Mouse (Mus musculus) E14TG2a.4 (cell line): ENCODE measurements around the gene Pxdn.
A peak's percentile ranks its signal among the peaks of the same experiment; 100 is the strongest.

Experiments
- H3K27me3 ChIP-seq: 2 replicates; pipeline ENCODE4 v1.6.1; 2014; ENCODE audit warnings: low read length, control low read depth; ENCODE audit not compliant: insufficient read depth
- H3K36me3 ChIP-seq: 2 replicates; pipeline ENCODE4 v1.6.1; 2014; ENCODE audit warnings: low read length, control low read depth; ENCODE audit not compliant: insufficient read depth
- H3K4me1 ChIP-seq: replicated peaks from 2 replicates; pipeline ENCODE4 v1.6.1; 2014; ENCODE audit warnings: low read depth, low read length, control low read depth
- H3K4me3 ChIP-seq: replicated peaks from 2 replicates; pipeline ENCODE4 v1.5.1; 2014; ENCODE audit warnings: mild to moderate bottlenecking, low read length
- H3K9me3 ChIP-seq: 2 replicates; pipeline ENCODE4 v1.6.1; 2014; ENCODE audit warnings: low read length, control low read depth
- CTCF ChIP-seq: conservative IDR thresholded peaks from 2 replicates; pipeline ENCODE4 v1.5.1; 2014; ENCODE audit warnings: low read length
- NANOG ChIP-seq: IDR thresholded peaks from 2 replicates; pipeline ENCODE4 v1.6.1; 2014; ENCODE audit warnings: borderline replicate concordance, low read length, mixed read lengths
- POU5F1 ChIP-seq: IDR thresholded peaks from 2 replicates; pipeline ENCODE4 v1.6.1; 2014; ENCODE audit warnings: low read length, borderline replicate concordance

The Pxdn gene

DNA sequence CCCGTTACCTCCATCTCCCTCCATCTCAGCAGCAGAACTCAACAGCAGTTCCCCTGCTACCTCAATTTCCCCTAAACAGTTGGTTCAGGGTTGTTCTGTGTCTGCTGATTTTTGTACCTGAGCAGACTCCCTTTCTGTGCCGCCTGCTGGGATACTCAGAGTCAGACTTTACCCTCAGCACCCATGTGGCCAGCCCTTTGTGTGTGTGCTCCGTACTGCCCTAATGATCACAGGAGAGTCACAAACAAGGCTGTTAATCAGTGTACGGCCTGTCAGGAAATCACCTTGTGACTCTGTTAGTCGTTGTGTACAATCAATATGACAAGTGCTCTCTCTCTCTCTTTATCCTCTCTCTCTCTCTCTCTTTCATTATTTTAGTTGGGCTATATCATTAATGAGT is 21.2 kb downstream of the Pxdn start:
- TF ChIP-seq CTCF (no peak), POU5F1 (no peak), NANOG (no peak)
- no peaks in the 10 kb centered on the region for H3K9me3 ChIP-seq
- no peak overlapping the region for H3K4me3 ChIP-seq
- no peaks in the 10 kb centered on the region for H3K27me3 ChIP-seq
- H3K4me1 ChIP-seq = peaks cover 11% of the 10 kb centered on the region; the same call in 1 of the 2 replicates
- H3K36me3 ChIP-seq = no peaks in the 10 kb centered on the region

DNA sequence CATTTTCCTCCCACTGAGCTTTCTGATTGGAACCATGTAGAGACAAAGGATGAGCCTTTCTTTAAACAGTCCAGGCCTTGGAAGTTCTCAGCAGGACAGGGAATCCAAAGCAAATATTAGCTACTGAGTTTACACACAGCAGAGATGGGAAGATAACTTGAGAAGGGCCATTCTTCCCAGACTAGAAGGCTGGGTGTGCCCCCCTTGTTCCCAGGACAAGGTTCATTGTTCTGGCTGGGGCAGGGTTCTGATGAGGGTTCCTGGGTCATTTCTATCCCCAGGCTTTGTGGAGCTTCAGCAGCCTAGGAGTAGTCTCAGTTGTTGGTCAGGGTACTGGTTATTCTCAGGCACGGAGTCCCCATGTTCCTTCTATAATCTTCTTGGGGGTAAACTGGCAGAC is 23.6 kb downstream of the Pxdn start:
- no peak overlapping the region for H3K4me3 ChIP-seq
- TF ChIP-seq NANOG = peak; percentile 39; the same call in 1 of the 2 replicates
- no peak for TF ChIP-seq POU5F1
- H3K4me1 ChIP-seq = peaks cover 7% of the 10 kb centered on the region; the same call in 1 of the 2 replicates
- H3K27me3 ChIP-seq = no peaks in the 10 kb centered on the region
- H3K36me3 ChIP-seq = no peaks in the 10 kb centered on the region
- H3K9me3 ChIP-seq = no peaks in the 10 kb centered on the region

GRCm38 (mm10) chr12:29965016-29965415 is 27.6 kb downstream of the Pxdn start:
- TF ChIP-seq POU5F1 (no peak), NANOG (no peak), CTCF (no peak)
- peaks cover 7% of the 10 kb centered on the region; the same call in 1 of the 2 replicates for H3K4me1 ChIP-seq
- H3K4me3 ChIP-seq = no peak overlapping the region
- no peaks in the 10 kb centered on the region for H3K36me3 ChIP-seq
- no peaks in the 10 kb centered on the region for H3K9me3 ChIP-seq
- no peaks in the 10 kb centered on the region for H3K27me3 ChIP-seq

GRCm38 (mm10) chr12:29971795-29972464 is 34.5 kb downstream of the Pxdn start:
- no peak for TF ChIP-seq NANOG
- TF ChIP-seq CTCF = no peak
- no peak for TF ChIP-seq POU5F1
- H3K36me3 ChIP-seq = no peaks in the 10 kb centered on the region

DNA sequence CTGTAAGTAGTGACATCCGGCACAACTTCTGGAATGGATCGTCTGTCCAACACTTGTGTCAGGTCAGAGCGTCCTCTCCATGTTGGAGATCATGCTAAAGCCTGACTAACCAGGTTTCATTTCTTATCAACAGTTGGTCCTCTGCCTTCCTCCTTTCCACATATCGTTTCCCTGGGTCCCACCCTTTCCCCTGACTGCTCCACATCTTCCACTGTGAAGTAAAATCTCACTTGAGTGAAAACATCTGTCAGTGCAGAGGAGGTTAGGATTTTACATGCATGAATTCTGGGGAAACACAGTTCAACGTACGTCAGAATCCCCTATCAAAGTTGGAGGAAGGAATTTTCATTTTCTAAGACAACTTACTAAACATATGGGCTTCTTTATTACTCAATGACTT is 35.1 kb downstream of the Pxdn start:
- Histone ChIP-seq H3K27me3 (no peaks in the 10 kb centered on the region), H3K36me3 (no peaks in the 10 kb centered on the region), H3K4me1 (no peaks in the 10 kb centered on the region), H3K4me3 (no peak overlapping the region), H3K9me3 (no peaks in the 10 kb centered on the region)
- TF ChIP-seq POU5F1 (no peak), CTCF (no peak), NANOG (no peak)

More at GRCm38 (mm10) chr12:29971795-29972464, 34.5 kb downstream of the Pxdn start:
- Histone ChIP-seq H3K27me3 (no peaks in the 10 kb centered on the region), H3K9me3 (no peaks in the 10 kb centered on the region), H3K4me1 (no peaks in the 10 kb centered on the region), H3K4me3 (no peak overlapping the region)

GRCm38 (mm10) chr12:29980076-29980475 is 42.7 kb downstream of the Pxdn start:
- Histone ChIP-seq H3K27me3 (no peaks in the 10 kb centered on the region), H3K4me3 (no peak overlapping the region), H3K36me3 (no peaks in the 10 kb centered on the region; the same call in 1 of the 2 replicates), H3K4me1 (no peaks in the 10 kb centered on the region), H3K9me3 (no peaks in the 10 kb centered on the region; the same call in 1 of the 2 replicates)
- no peak for TF ChIP-seq POU5F1
- TF ChIP-seq NANOG = no peak
- TF ChIP-seq CTCF = no peak

DNA sequence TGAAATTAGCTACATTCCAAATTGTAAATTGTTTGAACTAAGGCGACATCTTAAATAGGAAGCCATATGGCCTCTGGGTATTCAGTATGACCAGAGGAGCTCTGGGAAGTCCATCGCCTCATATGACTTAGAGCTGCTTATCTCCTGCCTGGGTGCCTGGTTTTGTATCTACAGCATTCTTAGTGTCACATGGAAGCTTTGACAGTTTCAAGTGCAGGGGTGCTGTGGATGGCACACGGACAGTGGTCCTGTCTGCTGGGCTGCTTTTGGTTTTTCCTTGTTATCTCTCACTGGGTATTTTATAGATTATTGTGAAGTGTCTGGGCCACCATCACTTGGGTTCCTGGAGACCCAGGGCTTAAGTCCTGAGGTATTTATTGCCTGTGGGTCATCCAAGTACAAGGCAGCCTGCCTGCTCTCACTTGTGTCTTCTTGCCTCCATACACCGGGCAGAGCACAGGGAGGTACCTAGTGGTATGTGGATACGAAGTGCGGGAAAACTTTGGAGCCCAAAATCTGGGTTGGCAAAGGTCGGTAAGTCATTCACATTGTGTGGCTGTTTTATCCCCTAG is 44.4 kb downstream of the Pxdn start:
- Histone ChIP-seq H3K4me1 (no peaks in the 10 kb centered on the region), H3K9me3 (no peaks in the 10 kb centered on the region; the same call in 1 of the 2 replicates), H3K36me3 (no peaks in the 10 kb centered on the region; the same call in 1 of the 2 replicates), H3K27me3 (no peaks in the 10 kb centered on the region), H3K4me3 (no peak overlapping the region)
- TF ChIP-seq POU5F1 (no peak), CTCF (no peak), NANOG (no peak)

GRCm38 (mm10) chr12:29983190-29983589 is 45.8 kb downstream of the Pxdn start:
- H3K36me3 ChIP-seq = no peaks in the 10 kb centered on the region; the same call in 1 of the 2 replicates
- no peaks in the 10 kb centered on the region for H3K27me3 ChIP-seq
- TF ChIP-seq CTCF (no peak), POU5F1 (no peak), NANOG (no peak)
- H3K4me3 ChIP-seq = no peak overlapping the region
- H3K9me3 ChIP-seq = no peaks in the 10 kb centered on the region; the same call in 1 of the 2 replicates
- no peaks in the 10 kb centered on the region for H3K4me1 ChIP-seq

DNA sequence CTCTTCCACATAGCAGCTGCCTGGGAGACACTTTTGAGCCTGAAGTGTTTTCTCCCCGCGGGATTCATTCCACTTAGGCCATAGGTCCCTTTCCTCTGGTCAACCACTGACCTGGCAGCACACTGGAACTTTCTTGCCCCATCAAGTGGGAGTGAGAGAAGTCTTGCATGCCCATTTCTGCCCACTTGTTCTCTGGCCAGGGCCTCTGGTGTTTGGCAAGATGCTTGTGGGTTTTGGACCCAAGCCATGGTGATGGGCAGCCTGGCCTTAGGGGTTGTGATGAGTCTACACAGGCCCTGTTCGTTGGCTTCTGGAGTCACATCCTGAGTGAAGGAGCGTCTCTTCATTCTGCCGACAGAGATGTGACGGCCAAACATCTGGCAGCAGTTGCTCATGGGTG is 47.7 kb downstream of the Pxdn start:
- no peaks in the 10 kb centered on the region for H3K4me1 ChIP-seq
- H3K36me3 ChIP-seq = no peaks in the 10 kb centered on the region; the same call in 1 of the 2 replicates
- H3K27me3 ChIP-seq = no peaks in the 10 kb centered on the region
- TF ChIP-seq CTCF (no peak), NANOG (no peak), POU5F1 (no peak)
- no peaks in the 10 kb centered on the region for H3K9me3 ChIP-seq
- no peak overlapping the region for H3K4me3 ChIP-seq
